ENCODE assay signal across 8 mouse cellular contexts in genomic region chr2:152939846-152940245, GRCm38 (mm10). TPM values are rescaled to one million over a fixed set of nuclear protein-coding genes. Genes with fewer than 3 reads are reported as not detected.
DNase-seq lines count a peak whose midpoint lies in the region; ATAC-seq and TF ChIP-seq lines count a peak whose summit lies in the region.

No protein-coding gene starts in this region.

- 18% methylated on average over 4 of the region's 4 CpGs for WGBS in hindbrain, embryonic 10.5 days
- 11% methylated on average over 4 of the region's 4 CpGs for WGBS in hindbrain, embryonic 14.5 days
- WGBS in limb, embryonic 10.5 days = 21% methylated on average over 4 of the region's 4 CpGs
- 11% methylated on average over 4 of the region's 4 CpGs for WGBS in stomach, postnatal 0 days

- TF ChIP-seq EP300 in stomach, postnatal 0 days (optimal IDR thresholded peaks at IDR 0.05) = no peak

- H3K27ac ChIP-seq in hindbrain, embryonic 10.5 days = no peak overlapping the region
- no peak overlapping the region for H3K27ac ChIP-seq in hindbrain, embryonic 14.5 days
- no peak overlapping the region for H3K27ac ChIP-seq in limb, embryonic 10.5 days
- H3K27ac ChIP-seq in stomach, postnatal 0 days (replicated peaks) = no peak overlapping the region

- ATAC-seq in hindbrain, embryonic 14.5 days (ENCODE audit: low FRiP score) = no peak
- ATAC-seq in stomach, postnatal 0 days (ENCODE audit: low FRiP score, low TSS enrichment) = 0 out of 2 replicates have a peak, but pooled peaks have one; percentile 24

- H3K9me3 ChIP-seq in hindbrain, embryonic 10.5 days = no peaks in the 10 kb centered on the region
- H3K9me3 ChIP-seq in hindbrain, embryonic 14.5 days (ENCODE audit: control insufficient read depth, low read length) = no peaks in the 10 kb centered on the region
- no peaks in the 10 kb centered on the region for H3K9me3 ChIP-seq in limb, embryonic 10.5 days (replicated peaks)
- no peaks in the 10 kb centered on the region for H3K9me3 ChIP-seq in stomach, postnatal 0 days (ENCODE audit: control insufficient read depth, low read length)

- H3K9ac ChIP-seq in hindbrain, embryonic 14.5 days = no peak overlapping the region
- H3K9ac ChIP-seq in stomach, postnatal 0 days (ENCODE audit: low read length) = no peak overlapping the region

- no peaks in the 10 kb centered on the region for H3K36me3 ChIP-seq in hindbrain, embryonic 10.5 days
- no peaks in the 10 kb centered on the region for H3K36me3 ChIP-seq in hindbrain, embryonic 14.5 days (replicated peaks; ENCODE audit: control insufficient read depth, insufficient read depth)
- H3K36me3 ChIP-seq in limb, embryonic 10.5 days = no peaks in the 10 kb centered on the region
- H3K36me3 ChIP-seq in stomach, postnatal 0 days (ENCODE audit: control insufficient read depth, insufficient read depth, low read length) = no peaks in the 10 kb centered on the region

- H3K4me3 ChIP-seq in hindbrain, embryonic 10.5 days = no peak overlapping the region
- H3K4me3 ChIP-seq in hindbrain, embryonic 14.5 days (replicated peaks; ENCODE audit: low read length) = no peak overlapping the region
- no peak overlapping the region for H3K4me3 ChIP-seq in limb, embryonic 10.5 days
- no peak overlapping the region for H3K4me3 ChIP-seq in stomach, postnatal 0 days (ENCODE audit: low read depth, low read length)

- peak; percentile 61 for DNase-seq in hindbrain, embryonic 10.5 days (ENCODE audit: low spot score)
- DNase-seq in hindbrain, embryonic 14.5 days (ENCODE audit: low spot score) = no peak
- peak; percentile 44 to 76 for DNase-seq in spleen, postnatal 10 days (ENCODE audit: low spot score in 2 of 2)
- DNase-seq in spleen, postnatal 36 days (ENCODE audit: low spot score in 2 of 2) = no peak
- no peak for DNase-seq in brain, embryonic 14.5 days (ENCODE audit: low read depth)
- DNase-seq in limb, embryonic 10.5 days (ENCODE audit: low spot score) = peak; percentile 75
- DNase-seq in stomach, postnatal 0 days (ENCODE audit: low spot score) = peak; percentile 59
- no peak for DNase-seq in gastrocnemius, adult 8-10 months (ENCODE audit: low spot score in 2 of 2)

- H3K27me3 ChIP-seq in hindbrain, embryonic 10.5 days (ENCODE audit: insufficient read depth, poor library complexity, severe bottlenecking) = peaks cover 83% of the 10 kb centered on the region
- peaks cover 52% of the 10 kb centered on the region for H3K27me3 ChIP-seq in hindbrain, embryonic 14.5 days (ENCODE audit: control insufficient read depth, insufficient read depth, low read length)
- peaks cover 83% of the 10 kb centered on the region for H3K27me3 ChIP-seq in limb, embryonic 10.5 days (ENCODE audit: low read depth, poor library complexity, severe bottlenecking)
- H3K27me3 ChIP-seq in stomach, postnatal 0 days (ENCODE audit: control insufficient read depth, insufficient read depth, low read length) = peaks cover 20% of the 10 kb centered on the region; the same call in 1 of the 2 replicates

- peak; percentile 66 for TF ChIP-seq CTCF in brain, embryonic 14.5 days (IDR thresholded peaks at IDR 0.05; ENCODE audit: borderline replicate concordance, extremely low read depth, insufficient read depth, insufficient read length)
- peak; percentile 80 for TF ChIP-seq CTCF in stomach, postnatal 0 days (IDR thresholded peaks at IDR 0.05; ENCODE audit: low read depth)

- H3K4me1 ChIP-seq in hindbrain, embryonic 10.5 days (replicated peaks) = peaks cover 24% of the 10 kb centered on the region
- H3K4me1 ChIP-seq in hindbrain, embryonic 14.5 days (replicated peaks; ENCODE audit: control insufficient read depth, insufficient read depth, low read length) = peaks cover 12% of the 10 kb centered on the region
- H3K4me1 ChIP-seq in limb, embryonic 10.5 days = peaks cover 15% of the 10 kb centered on the region
- H3K4me1 ChIP-seq in stomach, postnatal 0 days (replicated peaks; ENCODE audit: control insufficient read depth, insufficient read depth) = no peaks in the 10 kb centered on the region

- no peak overlapping the region for H3K4me2 ChIP-seq in hindbrain, embryonic 14.5 days (replicated peaks)
- H3K4me2 ChIP-seq in stomach, postnatal 0 days (replicated peaks; ENCODE audit: low read depth) = no peak overlapping the region

- no peak for TF ChIP-seq POLR2A in brain, embryonic 14.5 days (IDR thresholded peaks at IDR 0.05; ENCODE audit: borderline replicate concordance, extremely low read depth, insufficient read depth, insufficient read length, poor library complexity, severe bottlenecking)

RNA-seq across cellular contexts. Expression of gene Foxs1, which starts 6.8 kb away (rescaled TPM):
- polyA plus RNA-seq in hindbrain, embryonic 10.5 days (2016; fragmentation: Nextera tagmentation; extraction: Ambion mirVana) = 0.56 and 1.0 TPM in 2 replicates
- 3.5 and 4.9 TPM in 2 replicates for polyA plus RNA-seq in hindbrain, embryonic 14.5 days (2014; fragmentation: Nextera tagmentation; extraction: Ambion mirVana)
- polyA plus RNA-seq in brain, embryonic 14.5 days (2012; rRNA removed) = 4.6 and 5.4 TPM in 2 replicates
- 0.26 and 0.64 TPM in 2 replicates for polyA plus RNA-seq in limb, embryonic 10.5 days (2016; fragmentation: Nextera tagmentation; extraction: Ambion mirVana)
- 2.3 and 2.6 TPM in 2 replicates for polyA plus RNA-seq in stomach, postnatal 0 days (2015; fragmentation: Nextera tagmentation; extraction: Ambion mirVana)
- under 1 TPM; 0.24 to 0.94 (median 0.51) TPM for total RNA-seq in gastrocnemius, adult 8-10 months (2022)

RNA-seq across cellular contexts. Expression of gene Dusp15, which starts 11.7 kb away (rescaled TPM):
- 1.1 and 1.4 TPM in 2 replicates for polyA plus RNA-seq in hindbrain, embryonic 10.5 days (2016; fragmentation: Nextera tagmentation; extraction: Ambion mirVana)
- 8.8 and 11.0 TPM in 2 replicates for polyA plus RNA-seq in hindbrain, embryonic 14.5 days (2014; fragmentation: Nextera tagmentation; extraction: Ambion mirVana)
- polyA plus RNA-seq in brain, embryonic 14.5 days (2012; rRNA removed) = 20.6 and 23.9 TPM in 2 replicates
- polyA plus RNA-seq in limb, embryonic 10.5 days (2016; fragmentation: Nextera tagmentation; extraction: Ambion mirVana) = 0.58 and 0.68 TPM in 2 replicates
- polyA plus RNA-seq in stomach, postnatal 0 days (2015; fragmentation: Nextera tagmentation; extraction: Ambion mirVana) = 0.27 and 0.36 TPM in 2 replicates
- under 1 TPM in 3 of 4 experiments, not detected in 1; 0.16 to 0.62 (median 0.39) TPM for total RNA-seq in gastrocnemius, adult 8-10 months (2022)

RNA-seq across cellular contexts. Expression of gene Ttll9, which starts 22.4 kb away (rescaled TPM):
- 1.6 and 1.9 TPM in 2 replicates for polyA plus RNA-seq in hindbrain, embryonic 10.5 days (2016; fragmentation: Nextera tagmentation; extraction: Ambion mirVana)
- 8.0 and 11.2 TPM in 2 replicates for polyA plus RNA-seq in hindbrain, embryonic 14.5 days (2014; fragmentation: Nextera tagmentation; extraction: Ambion mirVana)
- 4.5 and 5.8 TPM in 2 replicates for polyA plus RNA-seq in brain, embryonic 14.5 days (2012; rRNA removed)
- 0.53 and 1.7 TPM in 2 replicates for polyA plus RNA-seq in limb, embryonic 10.5 days (2016; fragmentation: Nextera tagmentation; extraction: Ambion mirVana)
- not detected in 2 replicates for polyA plus RNA-seq in stomach, postnatal 0 days (2015; fragmentation: Nextera tagmentation; extraction: Ambion mirVana)
- total RNA-seq in gastrocnemius, adult 8-10 months (2022) = not detected

RNA-seq across cellular contexts. Expression of gene Mylk2, which starts 28.7 kb away (rescaled TPM):
- 0.05 and 0.14 TPM in 2 replicates for polyA plus RNA-seq in hindbrain, embryonic 10.5 days (2016; fragmentation: Nextera tagmentation; extraction: Ambion mirVana)
- not detected in 2 replicates for polyA plus RNA-seq in hindbrain, embryonic 14.5 days (2014; fragmentation: Nextera tagmentation; extraction: Ambion mirVana)
- polyA plus RNA-seq in brain, embryonic 14.5 days (2012; rRNA removed) = not detected in 2 replicates
- polyA plus RNA-seq in limb, embryonic 10.5 days (2016; fragmentation: Nextera tagmentation; extraction: Ambion mirVana) = not detected in 2 replicates
- polyA plus RNA-seq in stomach, postnatal 0 days (2015; fragmentation: Nextera tagmentation; extraction: Ambion mirVana) = 0.02 TPM in 1 of 2 replicates, not detected in the other
- total RNA-seq in gastrocnemius, adult 8-10 months (2022) = 100 to 1,000 TPM; 731 to 847 (median 747) TPM

Comparison
In these comparisons a context has a peak if more than half of its experiments do, and no peak if none do; other contexts are left out.
1. DNase-seq: peak in hindbrain, embryonic 10.5 days (single experiment), spleen, postnatal 10 days (2 of 2), limb, embryonic 10.5 days (single experiment) and stomach, postnatal 0 days (single experiment); none in hindbrain, embryonic 14.5 days (single experiment), spleen, postnatal 36 days (0 of 2), brain, embryonic 14.5 days (single experiment) and gastrocnemius, adult 8-10 months (0 of 2).